Mouse (Mus musculus): ENCODE data around the gene Phf2. TPM values are rescaled to one million over a fixed set of nuclear protein-coding genes. Genes with fewer than 3 reads are reported as not detected.

Phf2 gene
- 6.8 and 9.0 TPM in 2 replicates for polyA plus RNA-seq (2012; rRNA removed; ENCODE audit: low replicate concordance)

GRCm38 (mm10) chr13:48870771-48871731, at the start of gene Phf2:
Gene Phf2, minus strand, starts transcription at chr13:48871119.

Other genes with a start within 250 kb of the Phf2 start
- gene Ptpdc1, start 245.5 kb downstream of the Phf2 start, polyA plus RNA-seq (2012; rRNA removed; ENCODE audit: low replicate concordance), result 0.13 and 0.47 TPM in 2 replicates
- 12.5 TPM in 1 of 2 replicates, not detected in the other for gene Barx1, start 208.1 kb downstream of the Phf2 start, polyA plus RNA-seq (2012; rRNA removed; ENCODE audit: low replicate concordance)
- gene Fam120a, start 96.9 kb upstream of the Phf2 start, polyA plus RNA-seq (2012; rRNA removed; ENCODE audit: low replicate concordance), result 45.4 and 58.9 TPM in 2 replicates

All from duodenum, adult 2 months (tissue).